Mouse (Mus musculus) heart, postnatal 0 days (tissue): ENCODE measurements around the gene Igsf8.

Experiments used
- CTCF ChIP-seq: IDR thresholded peaks from 2 replicates; pipeline ENCODE4 v1.5.1; 2016; ENCODE audit warnings: antibody characterized with exemption, control low read depth, low read depth
- EP300 ChIP-seq: IDR thresholded peaks from 2 replicates; pipeline ENCODE4 v1.6.1; 2016; ENCODE audit warnings: antibody characterized with exemption, low read depth

DNA sequence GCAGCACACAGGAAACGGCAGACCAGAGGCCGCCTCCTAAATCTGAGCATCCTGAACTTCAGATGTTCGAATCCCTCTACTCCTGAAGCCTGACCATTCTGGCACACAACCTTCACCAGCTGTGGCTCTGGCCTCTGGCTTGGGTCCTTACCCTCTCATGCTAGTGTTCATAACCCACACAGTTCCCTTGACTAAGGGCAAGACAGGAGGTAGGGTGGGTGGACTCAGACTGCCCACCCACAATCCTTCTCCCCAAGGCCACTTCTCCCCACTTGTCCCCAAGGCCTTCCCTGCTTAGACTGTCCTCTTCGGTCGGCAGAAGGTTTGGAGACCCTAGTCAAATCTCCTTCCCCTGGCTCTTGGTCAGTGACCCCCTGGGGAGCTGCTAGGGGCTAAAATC, 88.1 kb downstream of the Igsf8 start:
- TF ChIP-seq CTCF, result no peak
- TF ChIP-seq EP300, result no peak
